Mouse (Mus musculus) spleen, postnatal 4 days (tissue): Measurements from ENCODE around the gene Fgf10.

Source experiments
- DNase-seq, 2 experiments: peaks; one replicate each; pipeline ENCODE4 v3.0.0; 2022; ENCODE audit warnings: low spot score in 2 of 2

The Fgf10 gene

DNA sequence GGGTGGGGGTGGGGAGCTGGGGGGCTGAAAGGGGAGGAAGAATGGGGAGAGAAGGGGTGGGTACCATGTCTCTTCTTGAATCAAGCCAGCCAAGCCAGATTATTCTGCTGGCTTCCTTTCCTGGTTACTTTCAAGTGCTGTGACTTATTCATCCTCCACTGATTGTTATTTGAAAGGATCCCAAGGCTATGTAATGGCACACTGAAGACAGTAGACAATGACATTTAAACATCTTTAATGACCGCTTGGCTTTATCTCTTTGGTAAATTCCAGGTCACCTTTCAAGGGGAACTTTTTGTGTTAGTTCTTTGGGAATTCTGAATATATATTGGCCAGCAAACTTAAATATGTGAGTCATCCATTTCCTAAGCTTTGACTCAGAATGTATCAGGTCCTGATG lies 47.1 kb downstream of the Fgf10 start:
- no peak for DNase-seq

DNA sequence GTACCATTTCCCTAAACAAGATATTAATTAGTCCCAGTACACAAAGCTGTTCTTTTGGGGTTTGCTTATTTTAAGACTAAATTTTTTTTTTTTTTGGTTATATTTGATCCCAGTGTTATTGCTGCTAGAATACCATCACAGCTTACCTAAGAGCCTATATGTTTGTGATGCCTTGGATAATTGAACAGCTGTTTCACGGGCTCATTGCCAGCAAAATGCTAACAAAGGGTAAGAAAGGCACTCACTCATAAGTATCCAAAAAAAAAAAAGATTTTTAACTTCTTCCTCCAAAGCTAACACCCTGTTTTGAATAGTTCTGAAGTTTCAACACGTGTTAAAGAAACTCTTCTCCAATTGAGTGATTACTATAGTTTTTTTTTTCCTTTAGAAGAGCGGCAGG lies 48.8 kb downstream of the Fgf10 start:
- DNase-seq: no peak

DNA sequence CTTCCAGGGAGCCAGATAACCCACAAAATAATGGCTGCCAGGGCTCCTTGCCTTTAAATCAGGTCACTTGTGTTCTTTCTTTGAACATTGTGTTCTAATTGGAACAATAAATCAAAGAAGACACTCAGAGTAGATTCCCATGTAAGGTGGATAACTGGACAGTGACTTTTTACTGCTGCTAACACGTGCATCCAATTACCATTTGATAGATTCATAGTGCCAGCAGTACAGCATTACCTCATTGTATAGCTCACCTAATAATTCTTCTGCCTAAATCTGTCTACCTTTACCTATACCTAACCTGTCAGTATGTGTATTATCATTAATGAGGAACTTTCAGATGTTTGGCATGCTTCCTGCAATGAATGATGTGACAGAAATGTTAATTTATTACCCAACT lies 52.1 kb downstream of the Fgf10 start:
- DNase-seq: no peak

DNA sequence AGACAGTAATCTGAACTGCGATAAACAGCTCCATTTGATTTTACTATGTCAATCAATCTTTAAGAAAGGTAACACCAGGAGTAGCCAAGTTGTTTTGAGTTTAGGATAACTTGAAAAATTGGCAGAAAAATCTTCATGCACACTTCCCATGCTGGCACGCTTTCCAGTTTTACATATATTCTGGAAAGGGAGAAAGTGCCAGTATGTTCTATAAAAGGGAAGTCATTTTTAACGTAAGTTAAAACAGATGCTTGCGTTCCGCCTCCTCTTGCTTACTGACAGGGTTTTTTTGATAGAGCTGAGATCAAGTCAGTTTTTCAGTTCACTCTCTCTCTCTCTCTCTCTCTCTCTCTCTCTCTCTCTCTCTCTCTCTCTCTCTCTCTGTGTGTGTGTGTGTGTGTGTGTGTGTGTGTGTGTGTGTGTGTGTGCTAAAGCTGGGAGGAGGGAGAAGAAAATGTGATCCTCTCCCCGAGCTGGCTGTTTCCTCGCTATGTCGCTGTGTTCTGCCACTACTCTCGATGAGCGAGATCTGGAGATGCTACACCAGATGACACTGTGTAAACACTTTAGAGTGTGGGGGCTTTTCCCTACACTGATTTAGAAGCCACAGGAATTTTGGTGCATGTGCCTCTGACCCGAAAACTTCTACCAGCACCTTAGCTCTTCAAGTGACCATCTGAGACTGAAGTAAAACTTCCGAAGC lies 62.4 kb downstream of the Fgf10 start:
- no peak for DNase-seq

DNA sequence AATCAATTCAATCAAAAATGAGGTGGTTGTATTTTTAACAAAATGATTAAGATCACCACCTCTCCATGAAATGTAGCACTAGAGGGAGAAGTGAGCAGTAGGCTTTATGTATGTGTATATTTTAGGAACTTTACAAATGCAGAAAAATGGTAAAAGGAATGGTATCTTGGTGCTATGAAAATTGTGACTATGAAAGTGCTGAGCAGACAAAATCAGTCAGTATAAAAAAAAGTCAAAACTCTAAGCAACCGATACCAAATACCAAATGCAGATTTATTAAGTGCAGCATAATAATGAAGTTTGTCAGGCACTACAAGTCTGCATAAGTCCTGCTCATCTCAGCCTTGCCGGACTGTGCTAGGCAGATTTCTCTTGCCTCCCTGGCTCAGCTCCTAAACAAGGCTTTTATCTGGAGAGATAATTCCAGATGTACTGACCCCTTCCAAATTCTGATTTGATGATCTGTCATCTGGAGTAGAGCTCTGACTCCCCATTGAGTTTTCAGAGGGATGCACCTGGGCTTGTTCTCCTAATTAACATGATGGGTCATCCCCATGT lies 70.3 kb downstream of the Fgf10 start:
- no peak for DNase-seq

DNA sequence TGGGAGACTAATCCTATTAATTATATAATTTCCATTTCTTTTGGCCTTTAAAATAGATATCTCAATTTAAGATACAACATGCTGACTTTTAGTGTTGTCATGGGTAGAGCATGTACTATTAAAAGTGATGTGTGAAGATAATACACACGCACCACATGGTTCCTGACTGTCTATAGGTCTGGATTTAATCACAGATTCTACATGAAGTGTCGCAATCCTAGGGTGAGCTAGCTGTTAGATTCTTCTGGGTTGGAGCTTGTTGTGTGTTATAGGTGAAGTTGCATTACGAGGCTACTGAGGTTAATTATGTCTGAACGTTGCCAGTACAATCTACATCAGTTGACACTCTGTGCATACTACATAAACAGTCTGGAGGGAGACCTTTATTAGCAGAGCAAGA lies 73.2 kb downstream of the Fgf10 start:
- DNase-seq: no peak

DNA sequence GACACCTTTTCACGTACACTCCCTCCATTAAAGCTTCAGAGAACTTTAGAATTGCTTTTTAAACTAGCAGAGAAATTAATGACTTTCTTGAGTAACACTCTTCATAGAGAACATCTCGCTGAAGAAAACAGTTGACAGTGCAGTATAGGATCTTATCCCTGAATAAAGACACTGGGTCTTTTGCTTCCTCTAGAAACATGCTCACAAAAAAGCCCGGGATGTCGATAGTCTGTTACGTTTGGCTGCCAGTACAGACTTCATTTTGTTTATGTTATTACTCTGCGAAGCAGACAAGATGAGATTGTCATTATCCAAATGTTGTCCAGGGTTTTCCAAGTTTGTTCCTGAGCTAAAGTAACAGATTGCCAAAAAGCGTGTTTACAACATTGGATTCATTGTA lies 75.2 kb downstream of the Fgf10 start:
- DNase-seq: no peak

DNA sequence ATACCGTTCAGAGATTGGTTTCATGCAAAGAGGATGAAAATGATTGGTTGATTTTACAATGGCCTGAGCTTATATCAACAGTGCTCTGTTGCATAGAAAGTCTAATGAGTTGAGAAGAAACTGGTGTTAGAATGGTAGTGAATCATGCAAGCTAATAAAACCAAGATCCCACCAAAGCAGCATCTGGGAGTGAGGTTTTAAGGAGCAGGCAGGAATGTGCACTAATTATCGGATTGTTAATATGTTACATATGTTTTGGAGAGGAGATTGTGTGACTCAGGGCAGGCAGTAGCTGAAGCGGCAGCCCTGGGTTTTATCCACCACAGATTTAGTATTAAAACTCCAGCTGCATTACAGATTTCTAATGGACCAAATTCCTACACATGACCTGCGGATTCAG lies 76.8 kb downstream of the Fgf10 start:
- DNase-seq: no peak

DNA sequence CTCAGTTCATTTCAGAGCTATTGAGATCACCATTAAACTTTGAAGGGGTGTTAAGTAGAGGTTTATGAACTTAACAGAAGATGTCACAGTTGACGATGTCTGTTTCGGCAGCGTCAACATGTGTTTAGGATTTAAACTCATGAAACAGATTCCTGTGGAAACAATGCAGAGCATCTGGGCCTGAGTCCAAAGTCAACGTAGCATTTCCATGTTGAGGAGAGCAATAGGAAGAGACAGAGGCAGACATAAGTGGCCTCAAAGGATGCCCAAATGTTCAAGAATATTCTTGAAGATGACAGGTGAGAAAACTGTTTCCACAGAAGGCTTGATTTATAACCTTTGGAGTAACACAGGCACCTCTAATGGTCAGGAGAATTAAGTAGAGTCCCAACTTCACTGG lies 84.4 kb downstream of the Fgf10 start:
- no peak for DNase-seq

DNA sequence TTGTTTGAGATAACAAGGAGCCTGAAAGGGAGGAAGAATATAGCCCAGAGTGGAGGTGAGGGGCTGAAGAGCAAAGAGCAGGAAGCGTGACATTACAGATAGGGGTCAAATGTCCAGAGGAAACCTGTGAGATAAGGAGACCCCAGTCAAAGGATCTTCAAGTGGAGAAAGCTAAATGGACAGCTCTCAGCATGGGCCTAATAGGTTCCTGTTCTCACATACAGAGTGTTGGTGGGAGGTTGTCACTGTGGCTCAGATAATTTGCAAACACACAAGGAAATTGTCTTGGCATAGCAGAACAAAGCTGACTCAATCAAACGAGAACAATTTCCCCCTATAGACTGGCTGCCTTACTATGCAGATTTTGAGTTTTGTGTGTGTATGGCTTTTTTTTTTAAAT lies 89.4 kb downstream of the Fgf10 start:
- DNase-seq: no peak

DNA sequence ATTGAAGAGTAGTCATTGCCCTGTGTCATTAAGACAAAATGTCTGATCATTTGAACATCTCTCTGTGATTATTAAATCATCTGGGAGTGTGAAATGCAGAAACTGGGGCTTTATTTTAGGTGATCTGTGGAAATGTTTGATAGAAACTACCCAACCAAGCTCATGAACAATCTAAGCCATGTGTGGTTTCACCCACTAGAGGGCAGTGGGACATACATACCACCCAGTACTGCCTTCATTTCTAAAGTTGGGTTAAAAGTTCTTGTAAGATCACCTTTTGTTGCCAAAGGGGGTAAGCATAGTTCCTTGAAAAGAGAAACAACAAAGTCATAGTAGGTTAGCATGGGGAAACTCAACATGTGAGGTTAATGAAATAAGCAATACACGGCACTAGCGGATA lies 93.4 kb downstream of the Fgf10 start:
- no peak for DNase-seq

DNA sequence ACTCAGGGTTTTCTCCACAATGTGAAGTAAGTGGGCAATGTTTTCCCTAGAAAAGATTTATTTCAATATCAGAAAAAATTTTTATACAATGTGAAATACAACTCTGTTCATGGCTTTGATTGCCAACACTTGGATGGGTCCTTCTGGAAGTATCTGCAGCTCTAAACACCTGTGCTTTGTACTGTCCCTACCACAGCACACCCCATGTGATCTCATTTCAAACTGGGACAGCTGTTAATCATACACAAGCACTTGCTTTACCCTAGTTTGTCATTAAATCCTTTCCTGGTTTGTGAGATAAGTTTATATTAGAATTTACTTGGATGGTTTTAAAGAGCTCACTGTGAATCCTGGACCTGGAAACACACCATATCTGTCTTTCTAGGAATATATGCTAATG lies 102.6 kb downstream of the Fgf10 start:
- DNase-seq: no peak

DNA sequence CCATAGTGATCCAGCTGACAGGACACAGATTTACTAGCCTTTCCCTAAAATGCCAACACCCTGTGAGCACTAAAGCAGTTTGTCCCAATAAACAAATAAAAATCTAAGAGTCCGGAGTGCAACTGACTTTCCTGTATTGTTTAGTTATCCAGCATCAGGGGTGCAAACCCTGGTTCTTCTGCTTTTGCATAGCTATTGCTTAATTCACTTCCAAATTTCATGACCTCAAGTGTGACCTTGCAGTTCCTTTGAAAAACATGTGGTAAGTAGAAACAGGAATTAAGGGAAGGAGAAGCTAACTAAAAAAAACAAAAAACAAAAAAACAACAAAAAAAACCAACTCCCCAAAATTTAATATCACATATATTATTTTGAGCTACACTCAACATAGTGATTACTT lies 105.6 kb downstream of the Fgf10 start:
- no peak for DNase-seq

DNA sequence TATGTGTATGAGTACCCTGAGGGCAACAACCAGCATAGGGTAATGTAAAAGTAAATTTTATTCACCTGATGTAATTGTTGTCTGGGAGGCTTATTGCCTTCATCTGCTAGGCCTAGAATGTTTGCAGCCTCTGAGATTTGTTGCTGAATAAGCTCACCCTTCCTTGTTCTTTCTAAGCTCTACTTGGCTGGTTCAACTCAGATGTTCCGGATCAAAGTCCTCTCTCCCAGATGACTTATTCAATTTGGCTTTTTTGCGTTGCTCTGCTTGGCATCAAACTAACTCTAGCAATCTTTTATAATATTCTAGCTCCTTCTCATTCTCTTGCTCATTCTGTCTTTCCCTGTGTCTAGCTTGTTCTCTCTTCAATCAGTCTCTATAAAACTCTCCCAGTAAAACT lies 109.6 kb downstream of the Fgf10 start:
- no peak for DNase-seq

DNA sequence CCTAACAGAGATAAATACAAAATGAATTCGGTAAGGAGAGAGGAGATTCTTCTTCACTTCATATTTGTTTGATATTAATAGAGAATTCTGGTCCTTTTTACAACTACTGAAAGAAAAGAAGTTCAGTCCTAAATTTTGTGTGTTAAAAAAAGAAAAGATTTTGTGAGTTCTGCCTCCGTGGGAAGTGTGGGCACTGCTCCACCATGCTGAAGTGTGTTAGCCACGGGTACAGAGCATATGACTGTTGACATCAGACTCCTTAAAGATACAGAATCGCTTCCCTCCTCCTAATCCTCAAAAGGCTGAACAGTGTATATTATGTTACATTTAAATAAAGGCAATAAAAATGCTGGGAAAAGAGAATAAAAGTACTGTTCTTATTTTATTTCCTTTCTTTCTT lies 122.2 kb downstream of the Fgf10 start:
- DNase-seq: no peak

DNA sequence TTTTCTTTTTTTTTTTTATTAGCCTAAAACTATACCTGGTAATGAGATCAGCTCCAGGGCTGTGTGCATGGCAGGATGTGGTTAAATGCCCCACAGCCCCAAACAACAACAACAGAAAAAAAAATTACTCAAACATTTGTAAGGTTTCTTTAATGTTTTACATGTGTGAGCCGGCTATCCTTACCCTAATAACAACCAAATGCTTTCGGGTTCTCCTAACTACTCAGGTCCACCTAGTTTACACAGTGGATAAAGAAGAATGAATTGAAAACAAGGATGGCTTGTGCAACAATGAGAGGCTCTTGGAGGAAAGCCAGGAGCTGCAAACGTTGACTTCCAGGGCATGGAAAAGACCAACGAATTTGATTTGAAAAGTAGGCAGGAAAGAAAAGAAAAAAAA lies 122.6 kb downstream of the Fgf10 start:
- no peak for DNase-seq

DNA sequence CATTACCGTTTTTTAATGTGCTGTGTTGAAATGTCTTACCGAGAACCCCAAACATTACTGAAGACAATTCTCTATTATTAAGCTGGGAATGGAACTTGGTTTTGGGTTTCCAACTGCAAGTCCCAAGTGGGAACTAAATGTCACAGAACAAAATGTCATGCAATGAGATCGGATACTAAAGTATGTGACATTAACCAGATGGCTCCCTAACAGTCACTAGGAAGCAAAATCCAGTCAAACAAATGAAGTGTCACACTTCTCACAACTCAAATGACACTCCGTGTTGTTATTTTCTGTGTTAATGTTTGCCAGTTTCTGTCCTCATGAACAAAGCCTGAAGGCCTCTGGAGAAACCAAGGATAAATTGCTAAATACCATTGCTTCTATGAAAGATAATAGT lies 130.6 kb downstream of the Fgf10 start:
- DNase-seq: no peak

DNA sequence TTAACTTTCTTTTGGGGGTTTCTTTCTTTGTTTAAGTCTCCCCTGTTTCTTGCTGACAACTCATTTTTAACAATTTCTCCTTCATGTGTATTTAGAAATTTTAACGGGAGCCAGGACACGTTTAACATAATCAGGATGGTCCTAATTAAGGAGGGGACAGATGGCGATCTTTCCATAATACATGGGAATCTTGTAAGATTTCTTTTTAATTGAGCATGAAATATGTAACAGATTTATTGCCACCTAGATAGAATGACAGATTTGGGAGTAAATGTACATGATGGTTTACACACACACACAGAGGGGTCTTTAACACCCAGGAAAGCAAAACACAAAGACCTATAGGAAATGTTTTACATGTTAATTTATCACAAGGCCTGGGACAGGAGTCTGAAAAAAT lies 137.1 kb downstream of the Fgf10 start:
- no peak for DNase-seq

DNA sequence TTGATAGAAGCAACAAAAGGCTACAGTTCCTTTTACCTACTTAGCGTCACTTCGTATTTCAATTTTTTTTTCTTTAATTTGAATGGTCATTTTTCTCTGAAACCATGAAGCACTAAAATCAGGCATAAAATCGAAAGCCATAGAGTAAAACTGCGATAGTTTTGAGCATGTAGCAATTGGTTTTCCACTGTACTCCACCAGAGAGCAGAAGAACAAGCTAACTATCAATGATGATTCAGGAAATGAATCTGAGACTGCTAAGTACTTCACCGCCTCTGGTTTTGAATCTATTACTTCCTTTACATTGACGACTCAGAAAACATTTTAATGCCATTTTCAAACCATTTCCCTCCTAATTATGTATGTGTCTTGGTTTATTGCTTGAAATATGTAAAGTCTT lies 150.2 kb downstream of the Fgf10 start:
- no peak for DNase-seq

DNA sequence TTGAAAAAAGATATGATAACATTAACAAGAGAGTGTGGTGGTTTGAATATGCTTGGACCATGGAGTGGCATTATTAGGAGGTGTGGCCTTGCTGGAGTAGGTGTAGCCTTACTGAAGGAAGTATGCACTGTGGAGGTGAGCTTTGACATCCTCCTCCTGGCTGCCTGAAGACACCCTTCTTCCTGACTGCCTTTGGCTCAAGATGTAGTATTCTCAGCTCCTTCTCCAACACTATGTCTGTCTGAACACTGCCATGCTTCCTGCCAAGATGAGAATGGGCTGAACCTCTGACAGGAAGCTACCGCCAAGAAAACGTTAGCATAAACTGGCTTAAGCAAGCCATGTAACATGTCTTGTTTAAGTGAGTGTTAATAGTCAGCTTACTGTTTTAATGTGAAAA lies 153.5 kb downstream of the Fgf10 start:
- no peak for DNase-seq

DNA sequence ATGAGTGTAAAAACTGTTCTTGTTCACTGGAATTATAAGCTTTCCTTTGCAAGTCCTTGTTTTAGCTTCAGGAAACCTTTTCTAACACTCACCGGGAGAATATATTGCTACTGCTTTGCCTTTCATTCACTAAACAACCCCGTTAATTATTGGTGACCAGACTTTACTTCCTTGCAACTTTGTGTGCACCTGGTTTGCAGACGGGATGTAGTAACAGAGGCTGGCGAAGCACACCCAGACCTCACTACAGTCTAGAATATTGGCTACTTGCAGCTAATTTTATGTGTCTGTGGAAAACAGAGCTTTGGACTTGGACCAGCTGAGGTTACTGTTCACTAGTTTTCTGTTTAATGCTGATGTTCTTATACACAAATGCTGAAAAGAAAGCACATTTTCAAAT lies 155.5 kb downstream of the Fgf10 start:
- DNase-seq: no peak

DNA sequence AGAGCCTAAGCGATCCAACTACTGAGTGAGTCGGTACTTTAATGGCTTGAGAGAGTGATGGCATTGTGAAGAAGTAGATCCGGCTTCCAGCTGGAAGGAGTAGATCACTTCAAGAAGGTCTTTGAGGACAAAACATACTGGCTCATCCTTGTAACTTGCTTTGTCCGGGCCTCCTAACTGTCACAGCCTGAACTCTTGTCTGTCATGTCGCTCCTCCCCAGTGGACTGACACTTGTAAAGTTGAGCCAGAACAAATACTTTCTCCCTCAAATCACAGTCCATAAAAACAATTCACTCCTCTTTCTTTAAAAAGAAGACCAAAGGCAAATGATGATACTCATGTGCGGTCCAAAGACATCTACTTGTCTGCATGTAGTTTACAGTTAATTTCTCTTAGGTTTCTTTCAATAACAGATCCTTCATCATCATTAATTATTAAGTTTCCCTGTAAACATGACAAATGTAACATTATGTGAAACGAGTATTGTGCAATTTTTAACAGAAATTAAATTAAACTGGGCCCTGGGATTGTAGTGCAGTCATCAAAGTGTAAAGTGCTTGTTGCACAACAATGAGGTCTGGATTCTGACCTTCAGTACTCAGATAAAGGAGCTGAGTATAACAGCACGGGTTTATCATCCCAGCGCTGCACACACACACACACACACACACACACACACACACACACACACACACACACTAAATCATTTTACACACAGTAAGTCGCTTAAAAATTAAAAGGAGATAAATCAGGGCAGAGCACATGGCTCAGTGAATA lies 159.2 kb downstream of the Fgf10 start:
- DNase-seq: no peak

DNA sequence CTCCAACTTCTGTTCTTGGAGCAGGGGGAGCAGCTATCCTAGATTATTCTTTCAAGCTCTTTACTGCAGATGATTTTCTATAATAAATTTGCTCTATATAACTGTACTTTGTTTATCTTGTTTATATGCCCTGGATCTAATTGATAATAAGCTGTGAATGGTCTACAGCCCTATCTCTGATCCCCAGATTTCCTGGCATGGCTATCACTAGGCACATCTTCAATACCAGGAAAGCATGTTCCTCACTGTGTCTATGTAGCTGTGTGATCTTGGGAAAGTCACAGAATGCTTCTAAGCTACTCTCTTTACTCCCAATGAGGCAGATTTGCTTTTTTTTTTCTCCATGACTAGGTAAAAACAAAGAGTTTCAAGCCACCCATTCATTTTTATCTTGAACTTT lies 164.4 kb downstream of the Fgf10 start:
- no peak for DNase-seq
